Mouse (Mus musculus) kidney, postnatal 0 days (tissue): ENCODE measurements around the gene Hivep1. TPM values are rescaled to one million over a fixed set of nuclear protein-coding genes. Genes with fewer than 3 reads are reported as not detected.

Experiments used
- ATAC-seq: fragments of 200-750 bp; cut with Nextera tagmentation; replicated peaks from 2 replicates; pipeline ENCODE4 v1.8.0; 2017; ENCODE audit warnings: low read depth, moderate number of reproducible peaks, moderate TSS enrichment, moderate library complexity; ENCODE audit not compliant: low FRiP score
- DNase-seq: peaks from one replicate; pipeline ENCODE4 v3.0.0-alpha.2; 2016; ENCODE audit warnings: low spot score
- H3K27ac ChIP-seq: fragments of 300-500 bp; sonication (generic); 2 replicates; pipeline ENCODE4 v1.5.1; 2014; ENCODE audit warnings: mild to moderate bottlenecking
- H3K27me3 ChIP-seq: fragments of 300-500 bp; sonication (generic); 2 replicates; pipeline ENCODE4 v1.6.1; 2014; ENCODE audit warnings: low read length, mixed read lengths; ENCODE audit not compliant: insufficient read depth
- H3K36me3 ChIP-seq: fragments of 300-500 bp; sonication (generic); 2 replicates; pipeline ENCODE4 v1.6.1; 2014; ENCODE audit warnings: low read length, mixed read lengths; ENCODE audit not compliant: insufficient read depth
- H3K4me1 ChIP-seq: fragments of 300-500 bp; sonication (generic); replicated peaks from 2 replicates; pipeline ENCODE4 v1.6.1; 2014; ENCODE audit warnings: antibody characterized with exemption, low read length, mixed read lengths; ENCODE audit not compliant: insufficient read depth
- H3K4me2 ChIP-seq: fragments of 300-500 bp; sonication (generic); 2 replicates; pipeline ENCODE4 v1.6.1; 2014; ENCODE audit warnings: mild to moderate bottlenecking, low read length, moderate library complexity, mixed read lengths
- H3K4me3 ChIP-seq: fragments of 300-500 bp; sonication (generic); replicated peaks from 2 replicates; pipeline ENCODE4 v1.5.1; 2014; ENCODE audit warnings: low read depth, low read length
- H3K9ac ChIP-seq: fragments of 300-500 bp; sonication (generic); 2 replicates; pipeline ENCODE4 v1.6.1; 2014; ENCODE audit warnings: low read depth, low read length
- H3K9me3 ChIP-seq: fragments of 300-500 bp; sonication (generic); replicated peaks from 2 replicates; pipeline ENCODE4 v1.6.1; 2016; ENCODE audit warnings: low read length, inconsistent platforms, mixed read lengths
- CTCF ChIP-seq: IDR thresholded peaks from 2 replicates; pipeline ENCODE4 v1.5.1; 2016; ENCODE audit warnings: antibody characterized with exemption, low read depth, mild to moderate bottlenecking, moderate library complexity
- WGBS: fragments of 180-500 bp; shearing (Covaris S2); extraction: QIAGEN DNeasy Blood & Tissue Kit; methylation state at CpG from one replicate; pipeline ENCODE4 v1.1.7; 2014; 5-methylcytosine and 5-hydroxymethylcytosine counted together
- polyA plus RNA-seq: library from polyadenylated mRNA; unstranded; fragments of >200 nt; fragmentation: Nextera tagmentation; extraction: Ambion mirVana; gene quantifications from 2 replicates; pipeline ENCODE4 v1.2.1, GENCODE M21; 2015

Hivep1 gene
- polyA plus RNA-seq, 1 experiment from 2014 or later, result 10.6 TPM

- Histone ChIP-seq H3K4me2 (no peak overlapping the region), H3K36me3 (no peaks in the 10 kb centered on the region), H3K9me3 (no peaks in the 10 kb centered on the region), H3K27me3 (no peaks in the 10 kb centered on the region), H3K4me3 (no peak overlapping the region), H3K9ac (no peak overlapping the region), H3K4me1 (no peaks in the 10 kb centered on the region), H3K27ac (no peak overlapping the region)
- no peak for TF ChIP-seq CTCF
- DNase-seq (no peak), ATAC-seq (no peak)
- WGBS, result 88% methylated on average over 7 of the region's 7 CpGs
These were observed 61.8 kb downstream of the Hivep1 start for GRCm38 (mm10) chr13:42113601-42114000.

- Histone ChIP-seq H3K4me2 (no peak overlapping the region), H3K9ac (no peak overlapping the region), H3K27ac (no peak overlapping the region), H3K9me3 (no peaks in the 10 kb centered on the region), H3K27me3 (no peaks in the 10 kb centered on the region), H3K4me3 (no peak overlapping the region), H3K36me3 (no peaks in the 10 kb centered on the region), H3K4me1 (no peaks in the 10 kb centered on the region)
- ATAC-seq (no peak), DNase-seq (no peak)
- 89% methylated on average over 6 of the region's 6 CpGs for WGBS
- no peak for TF ChIP-seq CTCF
These were observed 64.5 kb downstream of the Hivep1 start for GRCm38 (mm10) chr13:42116301-42116700.

- no peaks in the 10 kb centered on the region for H3K27me3 ChIP-seq
- no peak for ATAC-seq
- no peaks in the 10 kb centered on the region for H3K4me1 ChIP-seq
- WGBS, result 93% methylated on average over 2 of the region's 2 CpGs
- H3K27ac ChIP-seq, result no peak overlapping the region
- H3K4me2 ChIP-seq, result no peak overlapping the region
- DNase-seq, result no peak
- no peak overlapping the region for H3K9ac ChIP-seq
- no peak for TF ChIP-seq CTCF
- peaks cover 3% of the 10 kb centered on the region; the same call in 1 of the 2 replicates for H3K36me3 ChIP-seq
- no peaks in the 10 kb centered on the region for H3K9me3 ChIP-seq
- no peak overlapping the region for H3K4me3 ChIP-seq
These were observed 67.2 kb downstream of the Hivep1 start for GRCm38 (mm10) chr13:42119062-42119461.

GRCm38 (mm10) chr13:42121106-42121776, 69.4 kb downstream of the Hivep1 start:
- peaks cover 3% of the 10 kb centered on the region; the same call in 1 of the 2 replicates for H3K36me3 ChIP-seq
- no peak for TF ChIP-seq CTCF
- 83% methylated on average over 5 of the region's 5 CpGs for WGBS
- H3K4me1 ChIP-seq, result no peaks in the 10 kb centered on the region
- H3K27ac ChIP-seq, result no peak overlapping the region
- H3K4me3 ChIP-seq, result no peak overlapping the region
- H3K4me2 ChIP-seq, result no peak overlapping the region
- no peaks in the 10 kb centered on the region for H3K9me3 ChIP-seq
- no peak overlapping the region for H3K9ac ChIP-seq
- no peak for DNase-seq
- H3K27me3 ChIP-seq, result no peaks in the 10 kb centered on the region
- no peak for ATAC-seq

GRCm38 (mm10) chr13:42121777-42122682, 70.2 kb downstream of the Hivep1 start:
- H3K4me2 ChIP-seq, result no peak overlapping the region
- ATAC-seq (no peak), DNase-seq (no peak)
- H3K4me3 ChIP-seq, result no peak overlapping the region
- WGBS, result 75% methylated on average over 5 of the region's 5 CpGs
- H3K9ac ChIP-seq, result no peak overlapping the region
- H3K36me3 ChIP-seq, result peaks cover 3% of the 10 kb centered on the region; the same call in 1 of the 2 replicates
- no peaks in the 10 kb centered on the region for H3K4me1 ChIP-seq
- H3K27me3 ChIP-seq, result no peaks in the 10 kb centered on the region
- no peak for TF ChIP-seq CTCF
- no peak overlapping the region for H3K27ac ChIP-seq
- H3K9me3 ChIP-seq, result no peaks in the 10 kb centered on the region

GRCm38 (mm10) chr13:42144627-42145026, 92.8 kb downstream of the Hivep1 start:
- H3K36me3 ChIP-seq, result no peaks in the 10 kb centered on the region

More at GRCm38 (mm10) chr13:42144627-42145026, 92.8 kb downstream of the Hivep1 start:
- TF ChIP-seq CTCF, result peak; percentile 63
- no peak overlapping the region for H3K4me3 ChIP-seq
- DNase-seq (no peak), ATAC-seq (no peak)
- no peaks in the 10 kb centered on the region for H3K9me3 ChIP-seq
- 76% methylated on average over 3 of the region's 3 CpGs for WGBS
- no peaks in the 10 kb centered on the region for H3K27me3 ChIP-seq
- 0 out of 2 replicates have a peak, but pooled peaks cover 3% of the 10 kb centered on the region for H3K4me1 ChIP-seq
- H3K27ac ChIP-seq, result no peak overlapping the region
- no peak overlapping the region for H3K9ac ChIP-seq
- H3K4me2 ChIP-seq, result no peak overlapping the region
